Mouse (Mus musculus) CD4-positive helper T cell, adult 2 months (primary cell): Measurements from ENCODE around the gene Ccdc62.

Experiments
- DNase-seq: peaks from one replicate; pipeline ENCODE4 v3.0.0-alpha.2; 2012; ENCODE audit warnings: low read depth, missing footprints, low spot score

The Ccdc62 gene

GRCm38 (mm10) chr5:123935931-123936330, 5.5 kb downstream of the Ccdc62 start:
- DNase-seq, result no peak

GRCm38 (mm10) chr5:123938479-123938878, 8.0 kb downstream of the Ccdc62 start:
- no peak for DNase-seq

- DNase-seq, result no peak
Measured at GRCm38 (mm10) chr5:123946546-123946945, 16.1 kb downstream of the Ccdc62 start.

GRCm38 (mm10) chr5:123947041-123947761, 16.7 kb downstream of the Ccdc62 start:
- peak; percentile 68 for DNase-seq

GRCm38 (mm10) chr5:123952365-123953045, 22.0 kb downstream of the Ccdc62 start:
- no peak for DNase-seq

GRCm38 (mm10) chr5:123957213-123957612, 26.7 kb downstream of the Ccdc62 start:
- no peak for DNase-seq

- DNase-seq, result no peak
Measured at GRCm38 (mm10) chr5:123959018-123959417, 28.5 kb downstream of the Ccdc62 start.

- DNase-seq, result no peak
Measured at GRCm38 (mm10) chr5:123960129-123960528, 29.6 kb downstream of the Ccdc62 start.

- DNase-seq, result no peak
Measured at GRCm38 (mm10) chr5:123961046-123961445, 30.6 kb downstream of the Ccdc62 start.

- no peak for DNase-seq
Measured at GRCm38 (mm10) chr5:123964208-123964607, 33.7 kb downstream of the Ccdc62 start.

GRCm38 (mm10) chr5:123966759-123967158, 36.3 kb downstream of the Ccdc62 start:
- no peak for DNase-seq

- no peak for DNase-seq
Measured at GRCm38 (mm10) chr5:123968468-123968867, 38.0 kb downstream of the Ccdc62 start.

- no peak for DNase-seq
Measured at GRCm38 (mm10) chr5:123969216-123969615, 38.7 kb downstream of the Ccdc62 start.

GRCm38 (mm10) chr5:123970576-123970975, 40.1 kb downstream of the Ccdc62 start:
- DNase-seq, result no peak

- no peak for DNase-seq
Measured at GRCm38 (mm10) chr5:123972453-123972852, 42.0 kb downstream of the Ccdc62 start.

- peak; percentile 80 for DNase-seq
Measured at GRCm38 (mm10) chr5:123973299-123974178, 43.1 kb downstream of the Ccdc62 start, which contains the start of gene Hip1r. Hip1r (plus strand) TSS chr5:123973628.

- DNase-seq, result peak; percentile 49
Measured at GRCm38 (mm10) chr5:123974179-123974485, 43.7 kb downstream of the Ccdc62 start.

GRCm38 (mm10) chr5:123974616-123975111, 44.2 kb downstream of the Ccdc62 start:
- DNase-seq, result peak; percentile 84

- peak; percentile 40 for DNase-seq
Measured at GRCm38 (mm10) chr5:123975668-123976180, 45.2 kb downstream of the Ccdc62 start.

- DNase-seq, result no peak
Measured at GRCm38 (mm10) chr5:123977231-123977630, 46.8 kb downstream of the Ccdc62 start.

GRCm38 (mm10) chr5:123978131-123978530, 47.7 kb downstream of the Ccdc62 start:
- no peak for DNase-seq
